8 mouse cellular contexts compared by ENCODE assay signal in genomic region chr11:116104006-116104646, GRCm38 (mm10). TPM values are rescaled to one million over a fixed set of nuclear protein-coding genes. Genes with fewer than 3 reads are reported as not detected.
DNase-seq lines count a peak whose midpoint lies in the region; ATAC-seq and TF ChIP-seq lines count a peak whose summit lies in the region.

No protein-coding gene starts in this region.

- peak overlapping the region; percentile 41; the same call in 1 of the 2 replicates for H3K9ac ChIP-seq in hindbrain, embryonic 16.5 days (ENCODE audit: low read depth, low read length)
- H3K9ac ChIP-seq in liver, embryonic 12.5 days, result no peak overlapping the region

- no peak for TF ChIP-seq CTCF in gastrocnemius, adult 2 months (IDR thresholded peaks at IDR 0.05)

- peak overlapping the region; percentile 91 for H3K27ac ChIP-seq in gastrocnemius, adult 2 months
- H3K27ac ChIP-seq in hindbrain, embryonic 16.5 days (ENCODE audit: low read depth, low read length), result peak overlapping the region; percentile 42; the same call in 1 of the 2 replicates
- 0 out of 2 replicates have a peak overlapping the region, but pooled peaks have one; percentile 34 for H3K27ac ChIP-seq in liver, embryonic 12.5 days

- ATAC-seq in hindbrain, embryonic 16.5 days, result peak; percentile 31; the same call in 1 of the 2 replicates
- ATAC-seq in liver, embryonic 12.5 days, result peak; percentile 48
- ATAC-seq in cerebellum, adult (ENCODE audit: insufficient number of reproducible peaks, low FRiP score, low TSS enrichment), result no peak

- H3K4me2 ChIP-seq in hindbrain, embryonic 16.5 days (ENCODE audit: low read length), result no peak overlapping the region
- H3K4me2 ChIP-seq in liver, embryonic 12.5 days, result peak overlapping the region; percentile 6; the same call in 1 of the 2 replicates

- 31% methylated on average over 13 of the region's 14 CpGs for WGBS in hindbrain, embryonic 16.5 days
- WGBS in liver, embryonic 12.5 days (ENCODE audit: insufficient replicate concordance), result 44% methylated on average over 14 of the region's 14 CpGs

- intact Hi-C loops in gastrocnemius, adult 2 months (cut with DNase I), result no loop called here

- H3K27me3 ChIP-seq in hindbrain, embryonic 16.5 days (replicated peaks; ENCODE audit: control insufficient read depth, insufficient read depth, low read length), result peaks cover 30% of the 10 kb centered on the region
- H3K27me3 ChIP-seq in liver, embryonic 12.5 days (replicated peaks), result peaks cover 36% of the 10 kb centered on the region

- H3K9me3 ChIP-seq in hindbrain, embryonic 16.5 days (ENCODE audit: control insufficient read depth, low read length), result no peaks in the 10 kb centered on the region
- H3K9me3 ChIP-seq in liver, embryonic 12.5 days (replicated peaks), result no peaks in the 10 kb centered on the region

- H3K4me3 ChIP-seq in gastrocnemius, adult 2 months, result peak overlapping the region; percentile 41
- H3K4me3 ChIP-seq in hindbrain, embryonic 16.5 days (ENCODE audit: low read length), result no peak overlapping the region
- H3K4me3 ChIP-seq in liver, embryonic 12.5 days, result no peak overlapping the region

- peaks cover 24% of the 10 kb centered on the region for H3K4me1 ChIP-seq in hindbrain, embryonic 16.5 days (ENCODE audit: control insufficient read depth, insufficient read depth, low read depth, low read length)
- peaks cover 96% of the 10 kb centered on the region for H3K4me1 ChIP-seq in liver, embryonic 12.5 days

- DNase-seq in 416B (ENCODE audit: low read depth) (peak; percentile 55), ZHBTc4 (ENCODE audit: low read depth, low spot score) (peak; percentile 89)
- peak; percentile 82 for DNase-seq in gastrocnemius, adult 2 months
- DNase-seq in retina, postnatal 1 day, result peak; percentile 79
- no peak for DNase-seq in cerebellum, adult 11 months

- no peaks in the 10 kb centered on the region for H3K36me3 ChIP-seq in hindbrain, embryonic 16.5 days (ENCODE audit: control insufficient read depth, insufficient read depth, low read length)
- H3K36me3 ChIP-seq in liver, embryonic 12.5 days, result no peaks in the 10 kb centered on the region

RNA-seq across cellular contexts. Expression of gene Wbp2, which starts 17.3 kb away (rescaled TPM):
- total RNA-seq in gastrocnemius, adult 2 months (2021), result 10 to 100 TPM; 77.2 to 81.8 TPM
- polyA plus RNA-seq in hindbrain, embryonic 16.5 days (2015; fragmentation: Nextera tagmentation; extraction: Ambion mirVana), result 183 and 225 TPM in 2 replicates
- polyA plus RNA-seq in liver, embryonic 12.5 days (2016; fragmentation: Nextera tagmentation; extraction: Ambion mirVana), result 76.4 and 77.8 TPM in 2 replicates

RNA-seq across cellular contexts. Expression of gene Trim47, which starts 22.9 kb away (rescaled TPM):
- 10 to 100 TPM in 1 of 2 experiments, 1 to 10 TPM in 1; 6.0 to 12.2 TPM for total RNA-seq in gastrocnemius, adult 2 months (2021)
- 13.5 and 14.5 TPM in 2 replicates for polyA plus RNA-seq in hindbrain, embryonic 16.5 days (2015; fragmentation: Nextera tagmentation; extraction: Ambion mirVana)
- polyA plus RNA-seq in liver, embryonic 12.5 days (2016; fragmentation: Nextera tagmentation; extraction: Ambion mirVana), result 6.2 TPM in 2 replicates

RNA-seq across cellular contexts. Expression of gene Unc13d, which starts 26.4 kb away (rescaled TPM):
- under 1 TPM; 0.13 to 0.50 TPM for total RNA-seq in gastrocnemius, adult 2 months (2021)
- polyA plus RNA-seq in hindbrain, embryonic 16.5 days (2015; fragmentation: Nextera tagmentation; extraction: Ambion mirVana), result 0.69 and 0.80 TPM in 2 replicates
- polyA plus RNA-seq in liver, embryonic 12.5 days (2016; fragmentation: Nextera tagmentation; extraction: Ambion mirVana), result 48.9 and 50.1 TPM in 2 replicates

RNA-seq across cellular contexts. Expression of gene Trim65, which starts 26.8 kb away (rescaled TPM):
- 1 to 10 TPM; 4.2 to 6.6 TPM for total RNA-seq in gastrocnemius, adult 2 months (2021)
- polyA plus RNA-seq in hindbrain, embryonic 16.5 days (2015; fragmentation: Nextera tagmentation; extraction: Ambion mirVana), result 3.0 and 4.2 TPM in 2 replicates
- 1.7 and 2.0 TPM in 2 replicates for polyA plus RNA-seq in liver, embryonic 12.5 days (2016; fragmentation: Nextera tagmentation; extraction: Ambion mirVana)

RNA-seq across cellular contexts. Expression of gene Mrpl38, which starts 34.5 kb away (rescaled TPM):
- 10 to 100 TPM; 47.5 to 61.5 TPM for total RNA-seq in gastrocnemius, adult 2 months (2021)
- 84.0 and 86.8 TPM in 2 replicates for polyA plus RNA-seq in hindbrain, embryonic 16.5 days (2015; fragmentation: Nextera tagmentation; extraction: Ambion mirVana)
- polyA plus RNA-seq in liver, embryonic 12.5 days (2016; fragmentation: Nextera tagmentation; extraction: Ambion mirVana), result 76.7 and 81.5 TPM in 2 replicates

Comparison
In these comparisons a context has a peak if more than half of its experiments do, and no peak if none do; other contexts are left out.
1. H3K27ac ChIP-seq: peak in every context shown above with its lines; median percentile 91 in gastrocnemius, adult 2 months; 42 in hindbrain, embryonic 16.5 days; 34 in liver, embryonic 12.5 days.
2. RNA of gene Unc13d, which starts 26.4 kb away (polyA plus RNA-seq): 48.9 to 50.1 TPM in liver, embryonic 12.5 days; 0.69 to 0.80 TPM in hindbrain, embryonic 16.5 days; every median in the first group is over 10 times any median in the second.